Comparison of ENCODE assay signal across 24 mouse cellular contexts in the genomic region with DNA sequence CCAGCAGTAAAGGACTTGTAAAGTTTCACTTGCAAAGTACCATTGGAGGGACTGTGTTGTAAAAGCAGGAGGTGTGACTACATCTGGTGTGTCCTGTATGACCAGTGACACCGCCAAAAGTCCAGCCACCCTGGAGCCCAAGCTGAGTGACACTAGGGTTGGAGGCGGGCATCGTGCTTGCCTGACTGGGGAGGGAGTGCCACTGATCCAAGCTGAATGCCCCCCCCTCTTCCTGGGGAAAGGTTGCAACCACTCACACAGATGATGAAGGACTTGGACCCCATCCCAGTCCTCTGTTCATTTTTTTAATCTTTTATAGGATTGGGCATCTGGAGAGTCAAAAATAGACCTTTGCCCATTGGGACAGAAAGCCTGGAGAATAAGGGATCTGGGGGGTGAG. TPM values are rescaled to one million over a fixed set of nuclear protein-coding genes. Genes with fewer than 3 reads are reported as not detected.
DNase-seq lines count a peak whose midpoint lies in the region; ATAC-seq and TF ChIP-seq lines count a peak whose summit lies in the region.
"Had no signal": no experiment of that assay in that cellular context is flagged by ENCODE, and none has a peak within 500 bp of the region (broad histone marks: within the 10 kb centered on the region; RNA-seq: fewer than 3 reads in every experiment).

No protein-coding gene starts in this region.

- H3K9me3 ChIP-seq in lung, postnatal 0 days (ENCODE audit: low read length) = no peaks in the 10 kb centered on the region
- H3K9me3 ChIP-seq in liver, embryonic 14.5 days (ENCODE audit: control insufficient read depth, low read length) = no peaks in the 10 kb centered on the region
- H3K9me3 ChIP-seq: forebrain, embryonic 13.5 days; heart, embryonic 15.5 days; midbrain, embryonic 13.5 days; neural tube, embryonic 12.5 days had no signal

- DNase-seq in kidney, postnatal 25 days = peak; percentile 27 to 58
- DNase-seq in kidney, adult 11 months = no peak
- DNase-seq in lung, postnatal 36 days = peak; percentile 21
- DNase-seq in lung, postnatal 0 days (ENCODE audit: low spot score) = no peak
- DNase-seq in liver, embryonic 14.5 days (ENCODE audit: low read depth in 3 of 3, low spot score in 3 of 3) = no peak
- no peak for DNase-seq in right cerebral cortex, postnatal 10 days (ENCODE audit: low spot score in 2 of 2)
- no peak for DNase-seq in layer of hippocampus, postnatal 14 days (ENCODE audit: low spot score in 2 of 2)
- DNase-seq: adrenal gland, postnatal 25 days; cerebellum, adult 9-10 months; gastrocnemius, postnatal 36 days; heart, adult 2 months; layer of hippocampus, adult 9-11 months; lung, postnatal 10 days; right cerebral cortex, postnatal 25 days; spleen, adult 18-20 months had no signal

- TF ChIP-seq CTCF in lung, postnatal 0 days (IDR thresholded peaks at IDR 0.05) = no peak
- TF ChIP-seq CTCF in liver, embryonic 14.5 days (IDR thresholded peaks at IDR 0.05; ENCODE audit: low read depth) = no peak

- no peak for TF ChIP-seq EP300 in lung, postnatal 0 days (IDR thresholded peaks at IDR 0.05)
- TF ChIP-seq EP300 in liver, embryonic 14.5 days (IDR thresholded peaks at IDR 0.05; ENCODE audit: low read depth) = no peak

- H3K36me3 ChIP-seq in lung, postnatal 0 days (ENCODE audit: insufficient read depth, low read length) = no peaks in the 10 kb centered on the region
- H3K36me3 ChIP-seq in liver, embryonic 14.5 days (replicated peaks; ENCODE audit: control insufficient read depth, insufficient read depth, low read depth) = peaks cover 88% of the 10 kb centered on the region
- H3K36me3 ChIP-seq: heart, embryonic 15.5 days; midbrain, embryonic 13.5 days; neural tube, embryonic 12.5 days had no signal

- no peaks in the 10 kb centered on the region for H3K27me3 ChIP-seq in lung, postnatal 0 days (replicated peaks; ENCODE audit: insufficient read depth, low read length)
- no peaks in the 10 kb centered on the region for H3K27me3 ChIP-seq in liver, embryonic 14.5 days (ENCODE audit: control insufficient read depth, insufficient read depth, low read length)
- H3K27me3 ChIP-seq: forebrain, embryonic 13.5 days; heart, embryonic 15.5 days; midbrain, embryonic 13.5 days; neural tube, embryonic 12.5 days had no signal

- H3K4me2 ChIP-seq in lung, postnatal 0 days (replicated peaks; ENCODE audit: low read depth, low read length) = no peak overlapping the region
- no peak overlapping the region for H3K4me2 ChIP-seq in liver, embryonic 14.5 days (ENCODE audit: low read depth)
- H3K4me2 ChIP-seq: forebrain, embryonic 13.5 days; heart, embryonic 15.5 days; midbrain, embryonic 13.5 days; neural tube, embryonic 12.5 days had no signal

- H3K4me3 ChIP-seq in lung, postnatal 0 days (ENCODE audit: low read depth, low read length) = no peak overlapping the region
- no peak overlapping the region for H3K4me3 ChIP-seq in liver, embryonic 14.5 days (ENCODE audit: insufficient read depth in 1 of 2, low read depth in 2 of 2, low read length in 2 of 2)
- H3K4me3 ChIP-seq: forebrain, embryonic 13.5 days; heart, adult 2 months; heart, embryonic 15.5 days; left cerebral cortex, adult 2 months; midbrain, embryonic 13.5 days; neural tube, embryonic 12.5 days had no signal

- no peak overlapping the region for H3K9ac ChIP-seq in lung, postnatal 0 days (replicated peaks; ENCODE audit: low read depth)
- no peak overlapping the region; the same call in 1 of the 2 replicates for H3K9ac ChIP-seq in liver, embryonic 14.5 days (replicated peaks)
- H3K9ac ChIP-seq: forebrain, embryonic 13.5 days; heart, embryonic 15.5 days; midbrain, embryonic 13.5 days; neural tube, embryonic 12.5 days had no signal

- no peak overlapping the region for H3K27ac ChIP-seq in lung, postnatal 0 days (ENCODE audit: low read length)
- peak overlapping the region; percentile 12; the same call in 1 of the 2 replicates for H3K27ac ChIP-seq in liver, embryonic 14.5 days
- H3K27ac ChIP-seq: forebrain, embryonic 13.5 days; heart, adult 2 months; heart, embryonic 15.5 days; hindbrain, postnatal 0 days; left cerebral cortex, adult 2 months; midbrain, embryonic 13.5 days; neural tube, embryonic 12.5 days had no signal

- no peak for ATAC-seq in lung, postnatal 0 days
- no peak for ATAC-seq in liver, embryonic 14.5 days (ENCODE audit: insufficient read depth)
- ATAC-seq: forebrain, embryonic 13.5 days; hindbrain, postnatal 0 days; intestine, embryonic 16.5 days; midbrain, embryonic 13.5 days had no signal

- 69% methylated on average over 3 of the region's 3 CpGs for WGBS in lung, postnatal 0 days
- WGBS in liver, embryonic 14.5 days (ENCODE audit: insufficient replicate concordance) = 76% methylated on average over 3 of the region's 3 CpGs

- peaks cover 18% of the 10 kb centered on the region for H3K4me1 ChIP-seq in lung, postnatal 0 days (ENCODE audit: insufficient read depth, low read depth, low read length)
- H3K4me1 ChIP-seq in liver, embryonic 14.5 days (replicated peaks; ENCODE audit: control insufficient read depth in 2 of 2, insufficient read depth in 2 of 2, low read length in 1 of 2) = peaks cover 21 to 26% of the 10 kb centered on the region in 2 experiments
- H3K4me1 ChIP-seq: forebrain, embryonic 13.5 days had no signal

RNA-seq across cellular contexts. Expression of a gene that starts 7.3 kb away (rescaled TPM):
- 17.3 and 19.1 TPM in 2 replicates for polyA plus RNA-seq in lung, postnatal 0 days (2015; fragmentation: Nextera tagmentation; extraction: Ambion mirVana)
- polyA plus RNA-seq in liver, embryonic 14.5 days (2012; rRNA removed) = 52.6 and 56.3 TPM in 2 replicates
- polyA plus RNA-seq in liver, embryonic 14.5 days (2014; fragmentation: Nextera tagmentation; extraction: Ambion mirVana) = 31.5 and 33.1 TPM in 2 replicates
- 10 to 100 TPM; 30.3 to 40.9 TPM for total RNA-seq in layer of hippocampus, postnatal 14 days (2021)

RNA-seq across cellular contexts. Expression of a gene that starts 30.8 kb away (rescaled TPM):
- 4.5 TPM in 2 replicates for polyA plus RNA-seq in lung, postnatal 0 days (2015; fragmentation: Nextera tagmentation; extraction: Ambion mirVana)
- polyA plus RNA-seq in liver, embryonic 14.5 days (2012; rRNA removed) = 0.57 and 0.77 TPM in 2 replicates
- 0.63 and 1.7 TPM in 2 replicates for polyA plus RNA-seq in liver, embryonic 14.5 days (2014; fragmentation: Nextera tagmentation; extraction: Ambion mirVana)
- total RNA-seq in layer of hippocampus, postnatal 14 days (2021) = 1 to 10 TPM in 1 of 2 experiments, under 1 TPM in 1; 0.85 to 1.5 TPM
- total RNA-seq: hematopoietic stem cell, adult 5-6 weeks; megakaryocyte progenitor cell, adult 5-6 weeks had no signal

RNA-seq across cellular contexts. Expression of a gene that starts 41.7 kb away (rescaled TPM):
- polyA plus RNA-seq in lung, postnatal 0 days (2015; fragmentation: Nextera tagmentation; extraction: Ambion mirVana) = 7.2 and 7.7 TPM in 2 replicates
- polyA plus RNA-seq in liver, embryonic 14.5 days (2012; rRNA removed) = 2.1 and 2.4 TPM in 2 replicates
- polyA plus RNA-seq in liver, embryonic 14.5 days (2014; fragmentation: Nextera tagmentation; extraction: Ambion mirVana) = 1.5 and 1.7 TPM in 2 replicates
- 10 to 100 TPM; 94.4 to 99.7 TPM for total RNA-seq in layer of hippocampus, postnatal 14 days (2021)
- total RNA-seq: hematopoietic stem cell, adult 5-6 weeks had no signal

RNA-seq across cellular contexts. Expression of a gene that starts 45.6 kb away (rescaled TPM):
- polyA plus RNA-seq in lung, postnatal 0 days (2015; fragmentation: Nextera tagmentation; extraction: Ambion mirVana) = 346 TPM in 2 replicates
- polyA plus RNA-seq in liver, embryonic 14.5 days (2012; rRNA removed) = 118 and 122 TPM in 2 replicates
- polyA plus RNA-seq in liver, embryonic 14.5 days (2014; fragmentation: Nextera tagmentation; extraction: Ambion mirVana) = 152 and 165 TPM in 2 replicates
- total RNA-seq in layer of hippocampus, postnatal 14 days (2021) = 100 to 1,000 TPM; 433 TPM

RNA-seq across cellular contexts. Expression of a gene that starts 50.3 kb away (rescaled TPM):
- polyA plus RNA-seq in lung, postnatal 0 days (2015; fragmentation: Nextera tagmentation; extraction: Ambion mirVana) = 7.8 and 8.6 TPM in 2 replicates
- polyA plus RNA-seq in liver, embryonic 14.5 days (2012; rRNA removed) = 6.8 and 6.9 TPM in 2 replicates
- 5.1 and 6.3 TPM in 2 replicates for polyA plus RNA-seq in liver, embryonic 14.5 days (2014; fragmentation: Nextera tagmentation; extraction: Ambion mirVana)
- 10 to 100 TPM; 10.0 to 10.2 TPM for total RNA-seq in layer of hippocampus, postnatal 14 days (2021)

Comparison
In these comparisons a context has a peak if more than half of its experiments do, and no peak if none do; other contexts are left out.
1. DNase-seq: peak in kidney, postnatal 25 days (2 of 2) and lung, postnatal 36 days (single experiment); none in kidney, adult 11 months (single experiment), lung, postnatal 0 days (single experiment), liver, embryonic 14.5 days (0 of 3), right cerebral cortex, postnatal 10 days (0 of 2) and layer of hippocampus, postnatal 14 days (0 of 2).